Mouse (Mus musculus) heart, postnatal 25 days (tissue): ENCODE measurements around the gene Lctl. TPM values are rescaled to one million over a fixed set of nuclear protein-coding genes. Genes with fewer than 3 reads are reported as not detected.
"Not testable (repeated sequence)": the region's sequence is repeated elsewhere in the genome, so short reads cannot be mapped to it uniquely, and the experiment has no call there.

Experiments used
- DNase-seq: peaks from one replicate; pipeline ENCODE4 v3.0.0; 2022; ENCODE audit warnings: low spot score
- intact Hi-C: fragments of 180-260 bp; cut with DNase I; formaldehyde crosslinking; loops from one replicate; pipeline ENCODE4 v1.15.1; 2025
- total RNA-seq, 2 experiments: library from RNA; stranded (reverse); gene quantifications; 2 replicates each; pipeline ENCODE4 v1.2.3; 2021

The Lctl gene
- total RNA-seq, 2 experiments from 2014 or later = not detected

GRCm38 (mm10) chr9:64114646-64115045 lies 2.3 kb upstream of the Lctl start:
- DNase-seq = no peak
- intact Hi-C loops = no loop called here

- no peak for DNase-seq
- intact Hi-C loops = no loop called here
Observed at GRCm38 (mm10) chr9:64115756-64116155, 1.2 kb upstream of the Lctl start.

GRCm38 (mm10) chr9:64119898-64120297 lies 3.0 kb downstream of the Lctl start:
- intact Hi-C loops = no loop called here
- DNase-seq = no peak

DNA sequence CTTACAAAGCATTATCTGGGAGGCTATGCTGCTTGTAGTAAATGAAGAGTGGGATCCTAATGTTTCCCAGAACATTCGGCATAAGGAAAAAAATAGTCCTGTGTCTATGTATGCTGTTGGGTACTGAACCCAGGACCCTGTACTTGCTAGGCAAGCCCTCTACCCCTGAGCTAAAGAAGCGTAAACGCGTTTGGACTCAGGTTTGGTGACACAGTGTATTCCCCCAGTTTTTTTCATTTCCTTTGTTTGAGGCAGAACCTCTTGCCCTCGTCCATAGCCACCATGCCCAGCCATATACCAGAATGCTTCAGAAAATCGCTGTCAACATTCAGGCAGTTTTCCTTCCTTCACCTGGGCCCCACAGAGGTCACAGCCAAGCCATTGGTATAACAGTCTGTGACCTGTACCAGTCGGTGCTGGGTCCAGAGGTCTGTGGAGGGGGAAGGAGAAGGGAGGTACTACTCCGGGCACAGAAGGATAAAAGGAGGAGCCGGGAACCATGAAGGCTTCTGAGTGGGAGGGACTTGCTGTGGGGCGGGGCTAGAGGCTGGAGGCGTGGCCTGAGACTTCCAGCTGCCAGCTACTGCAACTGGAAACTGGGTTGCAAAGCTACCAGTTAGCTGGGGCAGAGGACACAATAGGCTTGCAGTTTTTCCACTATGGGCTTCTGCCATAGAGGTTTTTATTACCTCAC lies 3.8 kb downstream of the Lctl start:
- intact Hi-C loops = no loop called here
- no peak for DNase-seq

GRCm38 (mm10) chr9:64122601-64123000 lies 5.7 kb downstream of the Lctl start:
- no peak for DNase-seq
- intact Hi-C loops = no loop called here

GRCm38 (mm10) chr9:64124846-64125245 lies 7.9 kb downstream of the Lctl start:
- intact Hi-C loops, DNase-seq: not testable (repeated sequence)

DNA sequence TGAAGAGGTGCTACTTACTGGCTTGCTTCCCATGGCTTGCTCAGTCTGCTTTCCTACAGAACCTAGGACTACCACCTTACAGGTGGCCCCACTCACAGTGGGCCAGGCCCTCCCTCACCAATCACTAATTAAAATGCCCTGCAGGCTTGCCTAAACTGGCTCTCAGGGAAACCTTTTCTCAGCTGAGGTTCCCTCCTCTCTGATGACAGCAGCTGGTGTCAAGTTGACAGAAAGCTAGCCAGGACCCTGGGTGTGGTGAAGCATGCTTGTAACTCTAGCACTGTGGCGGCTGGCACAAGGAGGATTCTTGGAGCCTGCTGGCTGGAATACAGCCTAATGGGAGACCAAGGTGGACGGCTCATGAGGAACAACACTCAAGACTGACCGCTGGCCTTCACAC lies 8.4 kb downstream of the Lctl start:
- DNase-seq = no peak
- intact Hi-C loops = no loop called here

GRCm38 (mm10) chr9:64126121-64126520 lies 9.2 kb downstream of the Lctl start:
- intact Hi-C loops = no loop called here
- DNase-seq = no peak

DNA sequence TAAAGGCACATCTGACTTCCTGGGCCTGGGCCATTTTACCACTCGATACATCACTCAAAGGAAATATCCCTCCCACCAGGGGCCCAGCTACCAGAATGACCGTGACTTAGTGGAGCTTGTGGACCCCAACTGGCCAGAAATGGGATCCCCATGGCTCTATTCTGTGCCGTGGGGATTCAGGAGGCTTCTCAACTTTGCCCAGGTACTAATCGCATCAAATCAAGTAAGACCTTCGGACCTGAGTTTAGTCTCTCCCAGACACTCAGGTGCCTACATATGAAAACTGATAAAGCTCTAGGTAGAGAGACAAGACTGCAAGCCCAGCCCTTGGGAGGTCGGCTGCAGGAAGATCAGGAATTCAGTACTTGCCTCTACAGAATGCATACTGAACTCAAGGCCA lies 14.7 kb downstream of the Lctl start:
- intact Hi-C loops = no loop called here
- DNase-seq = no peak

DNA sequence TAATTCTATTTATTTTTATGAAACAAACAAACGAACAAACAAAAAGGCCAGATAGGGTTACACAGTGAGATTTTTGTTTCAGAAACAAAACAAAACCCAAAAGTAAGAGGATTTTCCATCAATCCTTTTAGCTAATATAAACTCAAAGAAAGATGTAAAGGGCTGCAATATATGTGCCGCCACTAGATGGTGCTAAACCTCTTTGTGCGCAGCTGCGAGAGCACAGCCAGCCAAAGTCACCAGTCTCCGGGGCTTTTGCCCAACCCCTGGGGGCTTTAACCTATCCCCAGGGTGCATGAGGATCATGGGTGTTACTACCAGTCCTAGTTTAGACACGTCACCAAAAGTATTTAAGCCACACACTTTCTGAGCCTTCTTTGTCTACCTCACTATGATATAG lies 21.9 kb downstream of the Lctl start:
- intact Hi-C loops = loop anchor here (2.0 kb wide), 1 partner anchor 134 kb away; no protein-coding TSS in a partner anchor
- DNase-seq = not testable (repeated sequence)

DNA sequence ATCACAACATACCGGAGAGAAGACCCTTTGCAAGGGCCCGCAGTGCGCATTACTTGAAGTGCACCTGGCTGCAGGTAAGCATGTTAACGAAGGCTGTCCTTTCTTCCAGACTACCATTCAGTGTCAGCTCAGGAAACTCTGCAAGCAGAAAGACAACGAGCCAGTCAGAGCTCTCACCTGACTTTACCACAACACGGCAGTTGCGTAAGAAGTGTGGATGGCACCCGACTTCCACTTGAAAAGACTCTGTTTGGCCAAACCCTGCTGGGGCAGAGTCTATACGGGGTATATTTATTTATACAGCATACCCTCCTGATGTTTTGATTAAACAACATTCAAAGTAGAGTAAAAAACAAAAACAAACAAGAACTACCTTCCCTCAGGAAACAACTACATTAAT lies 22.9 kb downstream of the Lctl start:
- intact Hi-C loops = loop anchor here (2.0 kb wide), 1 partner anchor 133 kb away; no protein-coding TSS in a partner anchor
- DNase-seq = no peak

DNA sequence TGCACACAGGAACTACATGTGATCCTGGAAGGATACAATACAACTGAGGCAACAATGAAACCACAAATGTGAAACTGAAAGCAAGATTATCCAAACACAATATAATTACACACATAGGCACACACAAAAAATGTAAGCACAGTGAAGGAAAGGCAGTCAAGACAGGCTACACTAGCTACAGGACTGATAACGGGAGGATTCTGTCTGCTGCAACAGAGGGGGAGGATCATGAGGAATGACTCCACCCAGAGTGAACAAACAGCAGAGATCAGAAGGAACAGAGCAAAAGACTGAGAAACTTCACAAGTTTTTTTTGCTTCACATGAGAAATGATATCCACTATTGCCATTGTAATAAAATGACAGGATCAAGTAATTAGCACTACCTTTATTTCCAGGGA lies 39.7 kb downstream of the Lctl start:
- intact Hi-C loops = no loop called here
- DNase-seq = no peak

DNA sequence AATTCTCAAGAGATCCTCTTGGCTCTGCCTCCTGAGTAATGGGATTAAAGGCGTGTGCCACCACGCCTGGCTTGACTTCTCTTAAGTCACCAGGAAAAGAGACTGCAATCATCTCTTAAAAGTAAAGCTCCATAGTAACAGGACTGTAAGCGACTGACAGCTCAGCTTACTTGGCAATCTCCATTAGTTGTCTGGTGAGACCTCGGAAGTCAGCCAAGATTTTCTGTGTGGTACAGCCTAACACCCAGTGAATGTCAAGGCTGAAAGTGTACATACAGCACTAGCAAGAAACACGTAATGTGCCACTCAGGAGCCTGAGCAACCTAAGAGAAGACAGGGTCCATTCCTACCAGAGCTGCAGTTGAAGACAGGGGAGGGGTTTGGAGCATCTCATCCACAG lies 43.5 kb downstream of the Lctl start:
- intact Hi-C loops = no loop called here
- no peak for DNase-seq

GRCm38 (mm10) chr9:64169967-64170366 lies 53.0 kb downstream of the Lctl start:
- intact Hi-C loops = loop anchor here (5.0 kb wide), 1 partner anchor 172 kb away; the partner anchor contains the start of gene Dis3l
- not testable (repeated sequence) for DNase-seq

GRCm38 (mm10) chr9:64172145-64172815 lies 55.3 kb downstream of the Lctl start:
- no peak for DNase-seq
- intact Hi-C loops = loop anchor here (5.0 kb wide), 1 partner anchor 170 kb away; the partner anchor contains the start of gene Dis3l

DNA sequence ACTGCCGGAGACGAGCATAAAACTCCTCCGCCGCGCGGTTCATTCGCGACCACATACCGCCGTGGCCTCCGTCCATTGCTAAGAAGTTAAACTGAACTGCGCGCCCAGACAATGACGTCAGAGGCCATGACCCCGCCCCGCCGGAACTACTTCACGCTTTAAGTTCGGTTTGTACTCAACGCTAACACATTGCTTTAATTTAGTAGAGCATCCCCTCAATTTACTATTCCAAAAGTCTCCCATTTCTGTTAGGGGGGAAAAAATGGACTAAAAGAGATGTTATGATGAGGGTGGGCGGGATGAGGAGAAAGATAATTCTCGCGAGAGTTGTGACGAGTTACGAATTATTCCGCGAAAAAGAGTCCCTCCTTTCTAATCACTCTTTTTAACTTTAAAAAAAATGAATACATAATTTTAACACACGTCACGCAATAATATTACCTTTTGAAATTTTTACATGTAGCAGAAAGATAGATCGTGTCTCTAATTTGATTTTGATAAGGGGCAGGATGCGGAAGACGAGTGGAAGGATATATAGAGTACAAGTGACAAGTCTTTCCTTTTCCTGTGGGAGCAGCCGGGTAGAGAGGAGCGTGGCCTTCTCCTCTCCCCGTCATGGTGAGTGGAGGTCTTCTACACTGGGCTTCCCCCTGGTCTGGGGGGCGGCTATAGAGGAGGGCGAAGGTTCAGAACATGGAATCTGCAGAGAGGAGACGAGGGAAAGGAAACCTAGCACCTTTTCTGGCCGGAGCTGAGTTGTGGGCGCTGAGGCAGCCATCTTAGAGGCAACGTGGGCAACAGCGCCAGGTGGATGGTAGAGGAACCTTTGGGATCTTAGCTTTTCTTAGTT lies 56.1 kb downstream of the Lctl start, which contains the start of the genes Zwilch and Rpl4:
TSS of gene Zwilch (minus strand) at position 289 of the 850 bp plus-strand sequence.
TSS of gene Rpl4 (plus strand) at position 560 of the 850 bp plus-strand sequence.
- intact Hi-C loops = loop anchor here (5.0 kb wide), 1 partner anchor 169 kb away; the partner anchor contains the start of gene Dis3l

DNA sequence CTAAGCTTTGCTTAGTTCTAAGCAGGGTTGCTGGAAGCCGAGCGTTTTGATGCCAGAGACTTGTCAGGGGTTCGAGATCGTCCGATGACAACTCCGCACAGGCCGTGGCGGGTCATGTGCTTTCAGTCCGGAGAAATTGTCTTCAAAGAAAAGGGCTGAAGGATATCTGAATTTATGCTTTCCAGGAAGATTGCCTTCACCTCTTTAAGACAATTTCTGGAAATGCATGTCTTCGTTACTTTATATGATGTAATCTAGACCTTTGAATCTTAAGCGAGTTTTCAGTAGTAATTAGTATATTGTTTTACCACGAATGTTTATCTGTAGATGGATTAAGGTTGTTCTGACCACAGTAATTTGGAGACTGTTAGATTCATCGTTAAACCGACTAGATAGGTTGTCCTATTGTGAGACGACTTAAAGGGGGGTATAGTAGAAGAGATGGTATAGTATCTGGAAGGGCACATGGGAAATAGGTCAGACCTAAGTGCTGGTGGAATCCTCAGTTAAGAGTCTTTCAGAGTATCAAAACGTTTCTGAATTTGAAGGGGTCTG lies 56.8 kb downstream of the Lctl start:
- intact Hi-C loops = loop anchor here (5.0 kb wide), 1 partner anchor 169 kb away; the partner anchor contains the start of gene Dis3l
- no peak for DNase-seq

More for the DNA sequence above, 56.1 kb downstream of the Lctl start, which contains the start of the genes Zwilch and Rpl4:
- peak; percentile 51 for DNase-seq

DNA sequence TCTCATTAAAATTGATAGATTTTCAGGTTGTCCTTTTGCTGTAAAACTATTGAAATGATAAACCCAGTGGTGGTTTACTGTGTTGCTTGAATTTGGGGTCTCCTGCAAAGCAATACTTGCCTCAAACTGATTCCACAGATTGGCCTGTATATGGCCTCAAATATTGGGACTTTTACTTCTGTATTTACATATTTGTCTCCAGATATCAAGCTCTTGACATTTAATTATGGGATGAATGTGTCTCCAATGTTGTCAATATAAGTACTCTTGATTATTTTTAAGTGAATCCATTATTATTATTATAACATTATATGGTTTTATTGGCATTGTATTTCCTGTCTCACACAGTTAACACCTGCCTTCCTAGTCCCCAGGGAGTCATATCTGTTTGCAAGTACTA lies 57.4 kb downstream of the Lctl start:
- intact Hi-C loops = loop anchor here (5.0 kb wide), 1 partner anchor 168 kb away; the partner anchor contains the start of gene Dis3l
- no peak for DNase-seq

GRCm38 (mm10) chr9:64174766-64175165 lies 57.8 kb downstream of the Lctl start:
- DNase-seq = no peak
- intact Hi-C loops = loop anchor here (5.0 kb wide), 1 partner anchor 168 kb away; the partner anchor contains the start of gene Dis3l

DNA sequence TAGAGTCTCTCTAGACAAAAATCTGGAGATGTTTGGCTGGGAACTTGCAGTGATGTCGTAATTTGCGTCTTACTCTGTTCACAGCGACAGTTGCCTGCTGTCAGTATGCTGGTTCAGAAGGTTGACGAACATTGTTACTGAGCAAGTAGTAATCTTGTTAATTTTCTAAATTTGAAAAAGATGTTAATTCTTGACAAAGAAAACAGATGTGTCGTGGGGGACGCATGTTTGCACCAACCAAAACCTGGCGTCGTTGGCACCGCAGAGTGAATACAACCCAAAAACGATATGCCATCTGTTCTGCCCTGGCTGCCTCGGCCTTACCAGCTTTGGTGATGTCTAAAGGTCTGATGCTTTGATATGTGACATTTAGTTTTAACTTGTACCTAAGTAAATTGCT lies 58.4 kb downstream of the Lctl start:
- DNase-seq = no peak
- intact Hi-C loops = no loop called here
